Mouse (Mus musculus) spleen, postnatal 36 days (tissue): Measurements from ENCODE around the gene Tecpr2.
"Not testable (repeated sequence)": the region's sequence is repeated elsewhere in the genome, so short reads cannot be mapped to it uniquely, and the experiment has no call there.

Experiments used
- DNase-seq, 2 experiments: peaks; one replicate each; pipeline ENCODE4 v3.0.0; 2022; ENCODE audit warnings: low spot score in 2 of 2, mixed read lengths in 1 of 2

The Tecpr2 gene

DNA sequence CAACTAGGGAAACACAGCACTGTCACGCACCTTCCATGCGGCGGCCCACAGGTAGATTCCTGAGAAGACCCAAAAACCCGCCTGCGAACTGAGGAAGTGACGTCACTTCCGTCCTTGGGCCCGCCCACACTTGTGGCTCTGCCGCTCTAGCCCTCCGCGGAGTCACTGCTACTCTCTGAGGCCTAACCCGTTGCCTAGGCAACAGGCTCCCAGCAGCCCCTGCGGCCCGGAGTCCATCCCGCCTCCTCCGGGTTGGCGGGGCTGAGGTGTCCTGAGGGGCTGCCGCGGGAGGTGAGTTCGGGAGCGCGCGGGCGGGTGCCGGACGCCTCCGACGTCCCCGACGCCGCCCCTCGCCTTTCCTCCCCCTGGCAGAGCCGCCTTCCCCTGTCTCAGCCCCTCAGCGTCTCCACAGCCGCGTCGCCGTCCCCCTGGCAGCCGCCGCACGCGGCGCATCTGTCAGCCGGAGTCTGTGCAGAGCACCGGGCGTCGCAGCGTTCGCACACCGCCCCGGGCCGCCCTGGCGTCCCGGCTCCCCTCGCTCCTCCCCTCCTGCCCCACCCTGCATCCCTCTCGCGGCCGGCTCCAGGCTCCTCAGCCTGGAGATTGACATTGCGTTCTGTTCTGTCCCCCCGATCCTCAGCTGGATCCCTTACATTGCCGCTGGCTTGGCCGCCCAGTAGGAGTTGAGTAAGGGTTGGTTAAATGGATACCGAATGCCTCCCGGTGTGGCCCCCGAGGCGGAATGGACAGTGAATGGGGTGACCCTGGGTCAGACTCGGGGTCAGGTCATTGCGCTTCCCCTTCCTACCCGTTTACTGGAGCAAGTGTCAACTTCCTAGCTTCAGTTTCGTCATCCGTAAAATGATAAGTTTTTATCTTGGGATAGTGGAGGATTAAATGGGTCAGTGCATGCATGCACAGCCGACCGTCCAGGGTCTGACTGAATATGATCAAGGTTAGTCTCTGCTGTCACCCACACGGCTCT is at the start of gene Tecpr2, which contains the start of gene Cinp:
Tecpr2 (plus strand) TSS at position 229 of the 985 bp plus-strand sequence.
Cinp (minus strand) TSS at position 110 of the 985 bp plus-strand sequence.
- peak; percentile 98 for DNase-seq

DNA sequence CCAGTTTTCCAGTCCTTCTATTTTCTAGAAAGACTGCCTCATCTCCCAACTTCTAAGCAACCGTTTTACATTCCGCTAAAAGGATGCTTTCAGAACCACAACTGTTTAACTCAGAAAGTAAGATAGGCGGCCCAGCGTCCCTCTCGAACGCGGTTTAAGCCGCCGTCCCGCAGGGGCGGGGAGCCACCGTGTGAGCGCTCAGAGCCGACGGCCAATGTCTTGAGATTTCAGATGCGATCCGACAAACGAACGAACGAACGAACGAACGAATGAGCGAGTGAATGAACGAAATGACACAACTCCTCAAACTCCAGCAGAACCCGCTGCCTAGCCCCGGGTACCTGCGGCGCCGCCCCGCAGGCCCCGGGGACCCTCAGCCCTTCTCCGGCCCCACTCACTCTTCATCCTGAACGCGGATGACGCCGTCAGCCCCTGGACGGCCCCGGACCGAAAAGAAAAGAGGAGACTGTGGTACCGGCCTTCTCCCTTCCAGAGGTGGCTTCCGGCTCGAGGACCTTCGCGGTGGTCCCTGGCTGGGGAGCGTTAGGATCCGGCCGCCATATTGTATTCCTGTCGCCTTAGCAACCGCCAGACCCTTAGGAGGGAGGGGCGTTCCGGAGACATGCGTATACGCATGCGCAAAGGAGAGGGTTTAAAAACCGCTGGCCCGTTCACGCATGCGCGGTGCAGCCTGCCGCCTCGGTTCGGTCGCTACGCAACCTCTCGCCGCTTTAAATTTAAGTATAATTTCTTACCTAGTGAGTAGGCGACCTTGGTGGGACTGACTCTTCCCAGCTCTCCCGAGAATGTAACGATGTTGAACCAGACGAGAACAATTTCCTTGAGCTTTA is 48.5 kb upstream of the Tecpr2 start, which contains the start of gene Mok:
Mok (minus strand) TSS at position 592 of the 851 bp plus-strand sequence.
- peak; percentile 90 to 92 for DNase-seq

DNA sequence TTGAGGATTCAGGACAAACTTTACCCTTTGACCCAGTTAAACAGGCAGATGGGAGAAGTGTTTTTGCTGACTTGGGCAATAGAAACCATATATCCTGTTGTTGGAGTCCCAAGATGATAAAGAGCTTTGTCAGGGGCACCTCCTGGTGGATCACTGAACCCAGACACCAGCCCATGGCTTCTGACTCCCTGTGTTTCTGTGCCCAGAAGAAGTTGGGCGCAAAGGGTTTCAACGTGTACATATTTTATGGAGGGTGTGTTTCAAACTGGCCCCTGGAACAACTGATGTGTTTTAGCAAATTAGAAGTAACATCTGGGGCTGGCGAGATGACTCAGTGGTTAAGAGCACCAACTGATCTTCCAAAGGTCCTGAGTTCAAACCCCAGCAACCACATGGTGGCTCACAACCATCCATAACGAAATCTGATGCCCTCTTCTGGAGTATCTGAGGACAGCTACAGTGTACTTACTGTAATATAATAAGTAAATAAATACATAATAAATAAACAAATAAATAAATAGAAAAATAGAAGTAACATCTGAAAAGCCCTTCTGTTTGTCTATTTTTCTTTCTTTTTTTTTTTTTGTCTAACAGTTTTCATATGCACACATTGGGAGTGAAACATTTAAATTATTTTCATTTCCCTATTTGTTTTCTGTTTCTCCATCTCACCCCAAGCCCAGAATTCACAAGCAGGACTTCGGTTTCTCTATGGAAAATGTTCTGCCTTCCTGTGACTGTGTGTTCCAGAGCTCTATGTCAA is 47.2 kb upstream of the Tecpr2 start:
- DNase-seq = no peak

DNA sequence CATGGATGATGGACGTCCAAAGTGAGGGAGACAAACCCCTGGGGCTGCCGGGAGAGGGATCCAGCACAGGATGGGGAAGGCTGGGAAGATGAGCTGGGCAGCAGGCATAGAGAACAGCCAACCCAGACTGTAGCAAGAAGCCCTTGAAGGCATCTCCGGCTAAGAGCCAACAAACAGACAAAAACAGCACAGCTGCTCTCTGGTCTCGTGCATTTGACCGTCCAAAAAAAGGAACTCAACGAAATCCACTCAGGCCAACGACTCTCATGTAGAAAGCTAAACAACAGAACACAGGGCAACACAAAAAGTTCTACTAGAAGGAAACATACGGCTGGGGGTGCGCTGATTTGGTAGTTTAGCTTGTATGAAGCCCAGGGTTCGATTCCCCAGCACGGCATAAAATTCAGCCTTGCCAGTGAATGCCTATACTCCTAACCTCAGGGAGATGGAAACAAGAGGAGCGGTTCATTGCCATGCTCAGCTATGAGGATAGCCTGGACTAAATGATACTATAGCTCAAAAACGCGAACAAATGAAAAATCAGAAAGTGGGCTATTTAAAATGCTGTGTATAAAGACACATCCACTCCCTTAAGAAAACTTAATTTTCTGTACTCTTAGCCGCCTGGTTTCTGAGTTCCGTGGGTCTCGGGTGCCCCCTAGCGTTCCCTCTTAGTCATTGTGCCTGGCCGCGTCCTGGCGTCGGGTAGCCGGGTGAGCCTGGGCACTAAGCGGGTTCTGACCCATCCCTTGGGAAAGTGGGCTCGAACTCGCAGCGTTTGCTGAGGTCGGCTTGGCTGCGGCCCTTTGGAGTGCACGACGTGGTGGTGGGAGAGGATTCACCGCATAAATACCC is 45.6 kb upstream of the Tecpr2 start:
- DNase-seq = peak; percentile 73 to 78

DNA sequence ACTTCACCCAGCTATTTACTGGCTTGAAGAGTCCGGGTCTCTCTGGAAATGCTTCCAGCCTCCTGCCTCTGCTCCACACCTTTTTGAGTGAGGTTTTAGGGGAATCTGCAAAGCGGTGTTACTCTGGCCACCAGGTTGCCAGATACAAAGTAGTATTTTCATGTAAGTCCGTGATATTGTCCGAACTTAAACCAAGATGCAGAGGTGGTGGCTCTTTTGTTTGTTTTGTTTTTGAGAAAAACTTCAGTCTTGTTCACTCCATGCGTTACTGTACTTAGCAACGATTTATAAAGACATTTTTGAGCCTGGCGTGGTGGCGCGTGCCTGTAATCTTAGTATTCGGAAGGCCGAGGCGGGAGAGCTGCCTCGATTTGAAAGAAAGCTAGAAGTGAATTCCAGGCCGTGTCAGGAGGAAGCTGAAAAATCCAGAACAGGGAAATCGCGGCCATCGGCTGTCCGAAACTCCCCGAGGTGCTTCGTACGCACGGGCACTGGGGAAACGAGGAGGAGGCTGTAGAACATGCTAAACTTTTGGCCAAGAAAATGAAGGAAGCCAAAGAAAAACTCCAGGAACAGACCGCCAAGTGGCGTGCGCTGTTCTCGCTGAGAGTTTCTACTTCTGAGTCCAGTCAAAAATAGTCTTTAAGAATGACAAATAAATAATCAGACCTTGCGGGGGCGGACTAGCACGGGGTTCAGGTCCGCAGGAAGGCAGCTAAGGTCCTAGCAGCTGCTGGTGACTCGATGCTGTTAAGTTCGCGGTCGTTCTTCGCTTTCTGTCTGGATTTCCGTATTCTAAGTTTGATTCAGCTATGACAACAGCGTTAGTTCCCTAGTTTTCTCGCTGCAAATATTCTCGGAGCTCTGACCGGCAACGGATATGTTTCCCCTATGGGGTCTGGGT is 44.6 kb upstream of the Tecpr2 start:
- DNase-seq = peak in 1 of 2 experiments; percentile 25

DNA sequence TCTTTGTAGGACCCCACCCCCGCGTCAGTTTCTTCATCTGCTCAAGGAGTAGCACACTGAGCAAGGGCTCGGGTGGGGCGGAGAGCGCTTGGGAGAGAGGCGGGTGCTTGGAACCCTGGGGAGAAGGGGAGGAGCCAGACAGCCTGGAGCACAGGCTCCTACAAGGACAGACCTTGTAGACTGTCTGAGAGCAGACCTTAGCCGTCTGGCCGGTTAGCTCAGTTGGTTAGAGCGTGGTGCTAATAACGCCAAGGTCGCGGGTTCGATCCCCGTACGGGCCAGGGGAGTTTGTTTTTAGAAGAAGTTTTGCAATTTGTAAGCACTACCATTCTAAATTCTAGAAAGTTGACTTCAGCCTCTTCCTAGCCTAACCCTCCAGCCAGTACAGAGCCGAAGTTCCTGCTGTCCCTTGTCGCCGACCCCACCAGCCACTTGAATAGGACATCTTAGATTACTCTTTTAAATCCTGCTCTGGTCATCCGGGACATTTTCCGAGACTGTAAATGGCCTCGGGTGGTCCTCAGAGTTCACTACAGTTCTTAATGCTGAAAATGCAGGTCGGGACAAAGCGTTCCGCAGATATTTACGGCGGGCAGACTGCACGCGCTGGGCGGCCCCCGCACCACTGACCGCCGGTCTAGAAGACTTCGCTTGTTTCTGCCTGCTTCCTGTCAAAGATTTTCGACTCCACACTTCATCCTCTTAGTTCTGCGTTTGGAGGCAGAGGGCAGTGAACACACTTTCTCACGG is 43.8 kb upstream of the Tecpr2 start:
- DNase-seq = peak; percentile 80 to 82

DNA sequence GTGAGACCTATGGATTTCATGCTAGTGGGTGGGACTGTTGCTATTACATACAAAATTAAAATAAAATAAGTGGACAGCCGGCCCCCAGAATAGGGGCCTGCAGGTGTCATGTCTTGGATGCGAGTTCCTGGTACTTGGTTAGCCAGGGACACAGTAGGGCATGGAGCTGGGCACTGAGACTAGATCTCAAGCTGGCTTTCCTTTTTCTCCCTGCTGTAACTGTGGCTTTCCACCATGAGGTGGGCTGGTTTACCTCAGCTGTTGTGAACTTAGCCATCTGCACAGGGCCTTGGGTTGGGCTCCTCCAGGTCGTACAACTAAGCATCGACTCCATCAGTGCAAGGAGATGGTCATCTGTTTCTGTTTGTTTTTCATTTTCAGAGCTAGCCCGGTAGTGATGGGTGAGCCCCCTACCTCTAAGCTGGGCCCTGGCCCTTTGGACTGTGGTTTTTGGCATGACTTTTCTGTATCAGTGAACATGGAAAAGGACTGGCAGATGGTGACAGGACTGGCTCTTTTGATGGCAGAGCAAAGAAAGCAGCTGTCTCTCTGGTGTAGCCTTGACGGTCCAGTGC is 42.8 kb upstream of the Tecpr2 start:
- no peak for DNase-seq

DNA sequence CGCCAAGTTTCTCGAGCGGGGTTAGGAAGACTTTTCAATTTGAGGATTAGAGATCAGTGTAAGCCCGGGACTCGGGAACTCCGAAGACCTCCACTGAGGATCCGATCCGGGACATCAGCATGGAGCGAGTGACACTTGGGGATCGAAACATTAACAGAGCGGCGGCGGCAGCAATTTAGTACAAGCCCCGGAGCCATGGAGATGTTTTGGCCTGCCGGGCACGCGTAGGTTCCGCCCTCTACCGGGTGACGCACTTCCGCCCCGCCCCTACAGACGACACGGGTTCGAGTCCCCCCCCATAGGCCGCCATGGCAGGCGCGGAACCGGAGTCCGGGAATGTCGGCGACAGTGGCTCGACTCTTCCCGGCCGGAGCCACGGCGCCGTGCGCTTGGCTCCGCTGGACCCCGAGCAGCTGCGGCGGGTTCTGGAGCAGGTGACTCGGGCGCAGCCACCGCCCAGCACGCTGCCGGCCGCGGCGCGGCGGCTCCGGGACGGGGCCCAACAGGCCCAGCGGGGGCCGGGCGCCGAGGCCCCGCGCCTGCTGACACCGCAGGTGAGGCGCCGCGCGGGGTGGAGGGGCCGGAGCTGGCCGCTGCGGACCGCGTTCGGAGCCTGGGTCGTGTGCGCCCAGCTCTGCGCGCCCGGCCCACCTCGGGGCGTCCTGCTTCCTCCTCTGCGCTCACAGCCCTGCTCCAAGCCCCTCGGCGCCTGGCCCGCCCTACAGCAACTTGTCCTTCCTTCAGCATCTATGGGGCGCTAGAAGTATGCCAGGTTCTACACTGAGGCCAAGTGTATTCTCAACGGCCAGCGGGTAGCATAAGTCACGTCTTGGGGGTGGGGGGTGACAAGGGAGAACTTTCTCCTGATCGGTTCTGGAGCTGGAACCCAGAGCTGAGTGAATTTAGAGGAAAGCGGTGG is 38.8 kb upstream of the Tecpr2 start, which contains the start of gene Zfp839:
Zfp839 (plus strand) TSS at position 244 of the 919 bp plus-strand sequence.
- peak; percentile 64 to 74 for DNase-seq

DNA sequence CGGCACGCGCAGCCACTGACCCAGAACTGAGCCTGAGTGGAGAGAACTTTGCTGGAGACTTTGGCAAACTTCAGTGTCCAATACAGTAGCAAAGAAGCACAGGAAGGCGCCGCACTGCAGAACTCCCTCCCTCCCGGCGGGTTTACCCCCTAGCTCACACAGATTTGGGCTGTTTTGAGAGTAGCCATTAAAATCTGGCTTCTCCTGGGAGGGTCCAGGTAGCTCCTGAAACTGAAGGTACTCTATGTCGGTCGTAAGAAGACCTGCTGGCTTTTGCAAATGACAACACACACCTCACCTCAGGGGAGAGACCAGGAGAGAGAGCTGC is 38.2 kb upstream of the Tecpr2 start:
- no peak for DNase-seq

DNA sequence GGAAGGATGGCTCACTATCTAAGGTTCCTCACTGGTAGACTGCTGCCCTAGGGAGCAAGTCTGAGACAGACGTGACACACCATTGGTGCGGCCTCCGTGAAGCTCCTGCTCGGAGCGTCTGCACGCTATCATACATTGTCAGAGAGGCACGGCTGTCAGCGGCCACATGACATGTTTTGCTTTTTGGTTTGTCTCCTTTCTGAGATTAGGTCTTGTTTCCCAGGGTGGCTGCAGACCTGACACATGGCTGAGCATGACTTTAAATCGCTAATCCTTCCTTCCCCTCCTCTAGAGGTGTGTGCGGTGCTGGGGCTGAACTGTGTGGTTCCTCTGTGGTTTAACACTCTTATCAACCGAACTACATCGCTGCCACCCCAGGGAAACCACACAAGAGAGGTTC is 37.6 kb upstream of the Tecpr2 start:
- DNase-seq = peak; percentile 30 to 38

DNA sequence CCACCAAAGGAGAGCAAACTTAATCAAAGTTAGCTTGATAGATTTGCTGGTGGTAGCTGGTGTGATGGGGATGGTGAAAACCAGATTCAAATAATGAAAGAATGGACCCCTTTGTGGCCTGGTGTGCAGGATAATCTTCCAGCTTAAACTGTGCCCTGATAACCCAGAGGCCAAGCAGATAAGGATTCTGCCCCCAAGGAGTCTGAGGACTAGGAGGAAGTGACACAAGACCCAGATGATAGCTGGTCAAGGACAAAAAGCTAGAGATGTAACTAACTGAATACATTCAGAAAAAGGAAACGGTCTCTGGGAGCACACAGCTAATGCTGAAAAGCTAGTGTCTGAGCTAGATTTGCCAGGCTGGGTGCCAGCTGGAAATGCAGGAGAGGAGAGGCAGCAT is 37.1 kb upstream of the Tecpr2 start:
- DNase-seq = no peak

DNA sequence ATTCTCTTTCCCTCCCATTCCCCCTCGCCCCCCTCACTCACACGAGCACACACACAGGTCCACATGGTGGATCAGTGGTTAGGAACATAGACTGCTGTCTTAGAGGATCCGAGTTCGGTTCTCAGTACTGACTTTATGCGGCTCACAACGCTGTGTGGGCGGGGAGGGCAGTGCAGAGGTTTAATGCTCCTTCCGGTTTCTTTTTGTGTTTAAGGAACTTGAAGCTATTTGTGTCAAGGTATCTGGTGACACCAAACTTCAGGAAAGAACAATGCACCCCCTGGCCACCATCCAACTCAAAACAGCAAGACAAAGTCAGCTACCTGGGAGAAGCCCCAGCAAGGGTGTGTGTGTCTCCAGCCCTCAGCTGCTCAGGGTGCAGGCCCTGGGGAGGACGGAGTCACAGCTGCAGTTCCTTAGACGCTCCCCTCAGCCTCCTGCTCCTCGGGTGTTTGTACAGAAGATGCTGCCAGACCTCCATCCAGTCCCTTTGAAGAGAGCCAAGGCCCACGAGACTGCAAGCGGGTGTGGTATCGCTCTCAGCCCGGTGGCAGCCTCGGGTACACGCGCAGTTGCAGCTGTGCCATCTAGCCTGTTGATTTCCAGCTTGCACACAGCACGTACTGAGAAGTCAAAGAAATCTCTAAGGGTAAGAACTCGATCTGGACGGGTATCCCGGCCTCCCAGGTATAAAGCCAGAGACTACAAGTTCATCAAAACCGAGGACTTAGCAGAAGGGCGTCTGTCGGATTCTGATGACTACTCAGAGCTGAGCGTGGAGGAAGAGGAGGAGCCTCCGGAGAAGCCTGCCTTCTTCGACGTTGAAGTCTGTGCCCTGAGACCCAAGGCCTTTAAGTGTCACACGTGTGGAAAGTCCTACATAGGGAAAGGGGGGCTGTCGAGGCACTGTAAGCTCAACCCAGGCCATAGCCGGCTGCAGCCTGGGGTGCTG is 34.0 kb upstream of the Tecpr2 start:
- peak in 1 of 2 experiments; percentile 35 for DNase-seq

DNA sequence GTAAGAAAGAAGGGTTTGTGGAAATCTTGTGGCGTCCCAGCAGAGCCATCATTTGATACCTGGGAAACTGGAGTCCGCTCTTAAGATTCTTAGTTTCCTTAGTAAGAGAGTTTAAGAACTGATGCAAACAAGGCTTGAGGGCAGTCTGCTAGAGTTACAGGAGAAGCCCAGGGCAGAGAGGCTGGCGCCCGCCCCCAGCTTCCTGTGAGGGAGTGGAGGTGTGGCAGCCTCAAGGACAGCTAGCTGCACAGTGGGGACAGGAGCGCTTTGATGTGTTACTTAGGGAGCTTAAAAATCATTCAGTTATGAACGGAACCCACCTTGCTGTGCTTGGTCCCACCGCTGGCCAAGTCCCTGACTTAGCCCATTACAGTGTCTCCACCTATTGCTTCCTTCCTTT is 31.9 kb upstream of the Tecpr2 start:
- peak; percentile 30 to 38 for DNase-seq

DNA sequence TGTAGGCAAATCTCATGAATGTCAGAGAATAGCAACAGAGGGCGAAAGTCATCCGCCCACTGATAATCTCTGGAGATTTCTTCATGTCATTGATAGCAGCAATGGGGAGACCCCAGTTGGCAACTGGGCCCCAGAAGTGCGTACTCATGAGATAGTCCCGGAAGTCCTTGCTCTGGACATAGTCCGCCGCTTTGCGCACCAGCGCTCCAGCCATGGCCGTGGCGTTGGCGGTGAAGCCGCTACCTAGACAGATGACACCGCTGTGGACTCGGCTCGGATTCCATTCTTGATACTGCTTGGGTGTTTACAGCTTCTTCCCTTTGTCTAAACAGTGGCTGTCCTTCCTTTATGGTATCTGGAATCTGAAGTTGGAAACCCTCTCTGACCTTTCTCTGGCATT is 30.4 kb upstream of the Tecpr2 start:
- not testable (repeated sequence) for DNase-seq

DNA sequence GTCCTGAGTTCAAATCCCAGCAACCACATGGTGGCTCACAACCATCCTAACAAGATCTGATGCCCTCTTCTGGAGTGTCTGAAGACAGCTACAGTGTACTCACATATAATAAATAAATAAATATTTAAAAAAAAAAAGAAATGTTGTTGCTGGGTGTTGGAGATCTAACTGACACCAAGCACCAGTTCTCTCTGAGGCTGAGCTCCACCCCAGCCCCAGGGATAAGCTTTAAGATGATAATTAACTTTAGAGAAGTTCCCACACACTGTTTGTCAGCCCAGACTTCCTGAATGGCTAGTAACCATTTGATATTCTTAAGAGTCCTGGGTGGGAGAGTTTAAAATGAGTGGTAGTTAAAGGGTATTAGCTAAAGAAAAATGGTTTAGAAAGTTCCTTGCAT is 28.8 kb upstream of the Tecpr2 start:
- no peak for DNase-seq

DNA sequence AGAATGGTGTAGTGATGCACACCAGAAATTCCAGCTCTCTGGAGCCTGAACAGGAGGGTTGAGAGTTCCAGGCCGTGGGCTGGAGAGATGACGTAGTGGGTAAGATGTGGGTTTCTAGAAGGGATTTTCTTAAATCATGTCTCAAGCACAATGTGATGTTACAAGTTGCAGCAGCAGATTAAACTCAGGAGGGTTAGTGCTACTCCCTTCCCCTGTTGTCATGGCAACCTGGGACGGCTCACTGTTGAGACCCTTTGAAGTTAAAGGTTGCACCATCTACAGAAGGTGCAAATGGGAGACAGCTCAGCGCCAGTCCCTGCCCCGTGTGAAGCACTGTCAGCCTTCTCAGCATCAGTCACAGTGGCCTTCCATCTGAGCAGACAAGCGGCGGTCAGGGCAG is 27.8 kb upstream of the Tecpr2 start:
- DNase-seq = no peak
